Mouse (Mus musculus): ENCODE results near the gene Gm49601.
A peak's percentile ranks its signal among the peaks of the same experiment; 100 is the strongest.

GRCm38 (mm10) chr16:18628206-18628947, 2.1 kb upstream of the Gm49601 start:
- no peak for TF ChIP-seq CTCF (IDR thresholded peaks at IDR 0.05; ENCODE audit: extremely low read depth, insufficient read length, insufficient replicate concordance, low read depth, low read length)
- TF ChIP-seq POLR2A (IDR thresholded peaks at IDR 0.05; ENCODE audit: low read depth, low read length): peak; percentile 63

All from small intestine, adult 2 months (tissue).